8 mouse cellular contexts compared by ENCODE assay signal in the genomic region with DNA sequence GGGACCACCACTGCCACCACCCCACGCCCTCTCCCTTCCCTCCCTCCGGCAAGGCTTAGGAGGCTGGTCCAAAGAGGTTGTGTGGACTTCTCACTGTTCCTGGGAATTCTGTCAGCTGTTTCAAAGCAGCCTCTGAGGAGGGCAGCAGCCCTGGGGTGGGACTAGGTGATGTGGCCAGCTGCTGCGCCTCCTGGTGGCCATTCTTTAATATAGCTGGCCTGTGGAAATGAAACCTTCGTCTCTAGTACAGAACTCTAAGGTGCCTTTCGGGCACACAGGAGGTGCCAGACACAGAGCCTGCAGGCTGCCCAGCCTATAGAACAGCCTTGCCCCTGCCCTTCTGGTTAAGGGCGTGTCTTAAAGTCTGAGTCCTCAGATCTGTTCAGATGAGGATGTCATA. TPM values are rescaled to one million over a fixed set of nuclear protein-coding genes. Genes with fewer than 3 reads are reported as not detected.
DNase-seq lines count a peak whose midpoint lies in the region; ATAC-seq and TF ChIP-seq lines count a peak whose summit lies in the region.

No protein-coding gene starts in this region.

- H3K27me3 ChIP-seq in cerebellum, adult 2 months (ENCODE audit: control insufficient read depth, insufficient read depth, low read length) = 0 out of 2 replicates have a peak, but pooled peaks cover 1% of the 10 kb centered on the region
- H3K27me3 ChIP-seq in forebrain, embryonic 14.5 days (replicated peaks; ENCODE audit: control insufficient read depth, insufficient read depth, low read length) = no peaks in the 10 kb centered on the region
- H3K27me3 ChIP-seq in hindbrain, embryonic 14.5 days (ENCODE audit: control insufficient read depth, insufficient read depth, low read length) = no peaks in the 10 kb centered on the region
- H3K27me3 ChIP-seq in liver, embryonic 13.5 days = no peaks in the 10 kb centered on the region
- no peaks in the 10 kb centered on the region for H3K27me3 ChIP-seq in neural tube, embryonic 11.5 days (ENCODE audit: control insufficient read depth, insufficient read depth, low read length)

- TF ChIP-seq POLR2A in cerebellum, adult 2 months (IDR thresholded peaks at IDR 0.05; ENCODE audit: borderline replicate concordance, insufficient read depth, low read length) = no peak

- no peak overlapping the region for H3K4me3 ChIP-seq in cerebellum, adult 2 months (replicated peaks; ENCODE audit: insufficient read depth, low read depth, low read length)
- no peak overlapping the region for H3K4me3 ChIP-seq in forebrain, embryonic 14.5 days (ENCODE audit: low read depth, low read length)
- no peak overlapping the region for H3K4me3 ChIP-seq in hindbrain, embryonic 14.5 days (replicated peaks; ENCODE audit: low read length)
- H3K4me3 ChIP-seq in liver, embryonic 13.5 days (replicated peaks) = no peak overlapping the region
- no peak overlapping the region for H3K4me3 ChIP-seq in neural tube, embryonic 11.5 days (ENCODE audit: low read depth, low read length)

- no peaks in the 10 kb centered on the region for H3K4me1 ChIP-seq in cerebellum, adult 2 months (ENCODE audit: control insufficient read depth, insufficient read depth, low read length)
- H3K4me1 ChIP-seq in forebrain, embryonic 14.5 days (ENCODE audit: control insufficient read depth, insufficient read depth, low read length) = no peaks in the 10 kb centered on the region; the same call in 1 of the 2 replicates
- H3K4me1 ChIP-seq in hindbrain, embryonic 14.5 days (replicated peaks; ENCODE audit: control insufficient read depth, insufficient read depth, low read length) = 0 out of 2 replicates have a peak, but pooled peaks cover 2% of the 10 kb centered on the region
- peaks cover 18% of the 10 kb centered on the region for H3K4me1 ChIP-seq in liver, embryonic 13.5 days (replicated peaks)
- H3K4me1 ChIP-seq in neural tube, embryonic 11.5 days (ENCODE audit: control insufficient read depth, insufficient read depth, low read length) = 0 out of 2 replicates have a peak, but pooled peaks cover 2% of the 10 kb centered on the region

- no peak overlapping the region for H3K4me2 ChIP-seq in forebrain, embryonic 14.5 days (ENCODE audit: low read length)
- H3K4me2 ChIP-seq in hindbrain, embryonic 14.5 days (replicated peaks) = no peak overlapping the region
- H3K4me2 ChIP-seq in liver, embryonic 13.5 days = no peak overlapping the region
- no peak overlapping the region for H3K4me2 ChIP-seq in neural tube, embryonic 11.5 days (ENCODE audit: low read depth)

- 11% methylated on average over 6 of the region's 6 CpGs for WGBS in cerebellum, adult 2 months
- 17% methylated on average over 6 of the region's 6 CpGs for WGBS in forebrain, embryonic 14.5 days
- WGBS in hindbrain, embryonic 14.5 days = 24% methylated on average over 6 of the region's 6 CpGs
- WGBS in liver, embryonic 13.5 days (ENCODE audit: insufficient replicate concordance) = 21% methylated on average over 6 of the region's 6 CpGs
- 19% methylated on average over 6 of the region's 6 CpGs for WGBS in neural tube, embryonic 11.5 days

- DNase-seq in urinary bladder, postnatal 25 days (ENCODE audit: low spot score) = peak; percentile 43
- no peak for DNase-seq in urinary bladder, postnatal 10 days (ENCODE audit: low spot score)
- DNase-seq in cerebellum, adult 2 months = peak; percentile 29 to 35
- DNase-seq in forebrain, embryonic 14.5 days (ENCODE audit: low spot score) = peak; percentile 73
- DNase-seq in hindbrain, embryonic 14.5 days (ENCODE audit: low spot score) = peak; percentile 65
- no peak for DNase-seq in liver, embryonic 13.5 days
- peak; percentile 74 for DNase-seq in neural tube, embryonic 11.5 days (ENCODE audit: low spot score)
- no peak for DNase-seq in layer of hippocampus, adult 8-10 months (ENCODE audit: low spot score in 2 of 2)

- TF ChIP-seq CTCF in cerebellum, adult 2 months (IDR thresholded peaks at IDR 0.05; ENCODE audit: borderline replicate concordance, insufficient read depth, low read depth, low read length) = peak; percentile 76

- H3K36me3 ChIP-seq in forebrain, embryonic 14.5 days (ENCODE audit: control insufficient read depth, insufficient read depth, low read length) = peaks cover 34% of the 10 kb centered on the region
- H3K36me3 ChIP-seq in hindbrain, embryonic 14.5 days (replicated peaks; ENCODE audit: control insufficient read depth, insufficient read depth) = peaks cover 32% of the 10 kb centered on the region
- peaks cover 5% of the 10 kb centered on the region for H3K36me3 ChIP-seq in liver, embryonic 13.5 days
- H3K36me3 ChIP-seq in neural tube, embryonic 11.5 days (ENCODE audit: control insufficient read depth, insufficient read depth, low read length) = peaks cover 2% of the 10 kb centered on the region; the same call in 1 of the 2 replicates

- H3K27ac ChIP-seq in cerebellum, adult 2 months (ENCODE audit: insufficient read depth, low read length) = no peak overlapping the region
- no peak overlapping the region for H3K27ac ChIP-seq in forebrain, embryonic 14.5 days (ENCODE audit: low read depth, low read length)
- no peak overlapping the region for H3K27ac ChIP-seq in hindbrain, embryonic 14.5 days
- no peak overlapping the region for H3K27ac ChIP-seq in liver, embryonic 13.5 days
- H3K27ac ChIP-seq in neural tube, embryonic 11.5 days (ENCODE audit: low read depth, low read length) = no peak overlapping the region

- no peaks in the 10 kb centered on the region for H3K9me3 ChIP-seq in forebrain, embryonic 14.5 days (replicated peaks; ENCODE audit: control insufficient read depth, low read length)
- H3K9me3 ChIP-seq in hindbrain, embryonic 14.5 days (ENCODE audit: control insufficient read depth, low read length) = no peaks in the 10 kb centered on the region
- no peaks in the 10 kb centered on the region for H3K9me3 ChIP-seq in liver, embryonic 13.5 days (replicated peaks)
- no peaks in the 10 kb centered on the region for H3K9me3 ChIP-seq in neural tube, embryonic 11.5 days (ENCODE audit: control insufficient read depth, low read length)

- no peak overlapping the region for H3K9ac ChIP-seq in forebrain, embryonic 14.5 days (ENCODE audit: low read length)
- H3K9ac ChIP-seq in hindbrain, embryonic 14.5 days = no peak overlapping the region
- no peak overlapping the region for H3K9ac ChIP-seq in liver, embryonic 13.5 days
- H3K9ac ChIP-seq in neural tube, embryonic 11.5 days (ENCODE audit: low read length) = no peak overlapping the region

- peak; percentile 79 for ATAC-seq in forebrain, embryonic 14.5 days
- ATAC-seq in hindbrain, embryonic 14.5 days (ENCODE audit: low FRiP score) = peak; percentile 70; the same call in 1 of the 2 replicates
- ATAC-seq in liver, embryonic 13.5 days (ENCODE audit: low read depth) = 0 out of 2 replicates have a peak, but pooled peaks have one; percentile 12
- peak; percentile 61 for ATAC-seq in neural tube, embryonic 11.5 days (ENCODE audit: insufficient read depth, low FRiP score, low TSS enrichment)

RNA-seq across cellular contexts. Expression of gene Sec22c, which starts 25.7 kb away (rescaled TPM):
- 12.3 and 13.8 TPM in 2 replicates for polyA plus RNA-seq in cerebellum, adult 2 months (2012; rRNA removed)
- polyA plus RNA-seq in forebrain, embryonic 14.5 days (2014; fragmentation: Nextera tagmentation; extraction: Ambion mirVana) = 20.5 and 24.1 TPM in 2 replicates
- polyA plus RNA-seq in hindbrain, embryonic 14.5 days (2014; fragmentation: Nextera tagmentation; extraction: Ambion mirVana) = 21.6 and 26.5 TPM in 2 replicates
- polyA plus RNA-seq in liver, embryonic 13.5 days (2015; fragmentation: Nextera tagmentation; extraction: Ambion mirVana) = 3.7 and 3.9 TPM in 2 replicates
- 14.2 and 17.4 TPM in 2 replicates for polyA plus RNA-seq in neural tube, embryonic 11.5 days (2014; fragmentation: Nextera tagmentation; extraction: Ambion mirVana)
- total RNA-seq in layer of hippocampus, adult 8-10 months (2022) = 10 to 100 TPM; 22.7 to 34.7 (median 29.1) TPM

RNA-seq across cellular contexts. Expression of gene Ss18l2, which starts 30.6 kb away (rescaled TPM):
- polyA plus RNA-seq in cerebellum, adult 2 months (2012; rRNA removed) = 147 TPM in 2 replicates
- 149 and 186 TPM in 2 replicates for polyA plus RNA-seq in forebrain, embryonic 14.5 days (2014; fragmentation: Nextera tagmentation; extraction: Ambion mirVana)
- polyA plus RNA-seq in hindbrain, embryonic 14.5 days (2014; fragmentation: Nextera tagmentation; extraction: Ambion mirVana) = 171 and 213 TPM in 2 replicates
- 78.9 and 81.9 TPM in 2 replicates for polyA plus RNA-seq in liver, embryonic 13.5 days (2015; fragmentation: Nextera tagmentation; extraction: Ambion mirVana)
- 134 and 135 TPM in 2 replicates for polyA plus RNA-seq in neural tube, embryonic 11.5 days (2014; fragmentation: Nextera tagmentation; extraction: Ambion mirVana)
- 10 to 100 TPM; 64.8 to 73.8 (median 69.7) TPM for total RNA-seq in layer of hippocampus, adult 8-10 months (2022)

RNA-seq across cellular contexts. Expression of gene Vipr1, which starts 37.0 kb away (rescaled TPM):
- 5.2 and 9.3 TPM in 2 replicates for polyA plus RNA-seq in cerebellum, adult 2 months (2012; rRNA removed)
- polyA plus RNA-seq in forebrain, embryonic 14.5 days (2014; fragmentation: Nextera tagmentation; extraction: Ambion mirVana) = 0.38 and 0.46 TPM in 2 replicates
- polyA plus RNA-seq in hindbrain, embryonic 14.5 days (2014; fragmentation: Nextera tagmentation; extraction: Ambion mirVana) = 0.40 and 0.59 TPM in 2 replicates
- polyA plus RNA-seq in liver, embryonic 13.5 days (2015; fragmentation: Nextera tagmentation; extraction: Ambion mirVana) = 0.27 and 0.29 TPM in 2 replicates
- polyA plus RNA-seq in neural tube, embryonic 11.5 days (2014; fragmentation: Nextera tagmentation; extraction: Ambion mirVana) = 0.45 and 0.57 TPM in 2 replicates
- 10 to 100 TPM; 17.8 to 20.5 (median 18.4) TPM for total RNA-seq in layer of hippocampus, adult 8-10 months (2022)

RNA-seq across cellular contexts. Expression of gene Lyzl4, which starts 37.7 kb away (rescaled TPM):
- polyA plus RNA-seq in cerebellum, adult 2 months (2012; rRNA removed) = 0.38 and 0.63 TPM in 2 replicates
- polyA plus RNA-seq in forebrain, embryonic 14.5 days (2014; fragmentation: Nextera tagmentation; extraction: Ambion mirVana) = 0.18 TPM in 1 of 2 replicates, not detected in the other
- polyA plus RNA-seq in hindbrain, embryonic 14.5 days (2014; fragmentation: Nextera tagmentation; extraction: Ambion mirVana) = 0.22 and 0.32 TPM in 2 replicates
- 0.14 TPM in 1 of 2 replicates, not detected in the other for polyA plus RNA-seq in liver, embryonic 13.5 days (2015; fragmentation: Nextera tagmentation; extraction: Ambion mirVana)
- polyA plus RNA-seq in neural tube, embryonic 11.5 days (2014; fragmentation: Nextera tagmentation; extraction: Ambion mirVana) = not detected in 2 replicates
- 1 to 10 TPM in 3 of 4 experiments, under 1 TPM in 1; 0.80 to 4.4 (median 3.2) TPM for total RNA-seq in layer of hippocampus, adult 8-10 months (2022)

RNA-seq across cellular contexts. Expression of gene Nktr, which starts 39.4 kb away (rescaled TPM):
- polyA plus RNA-seq in cerebellum, adult 2 months (2012; rRNA removed) = 130 and 145 TPM in 2 replicates
- 41.5 and 53.0 TPM in 2 replicates for polyA plus RNA-seq in forebrain, embryonic 14.5 days (2014; fragmentation: Nextera tagmentation; extraction: Ambion mirVana)
- 56.2 and 64.1 TPM in 2 replicates for polyA plus RNA-seq in hindbrain, embryonic 14.5 days (2014; fragmentation: Nextera tagmentation; extraction: Ambion mirVana)
- 29.7 and 33.3 TPM in 2 replicates for polyA plus RNA-seq in liver, embryonic 13.5 days (2015; fragmentation: Nextera tagmentation; extraction: Ambion mirVana)
- 56.9 and 61.7 TPM in 2 replicates for polyA plus RNA-seq in neural tube, embryonic 11.5 days (2014; fragmentation: Nextera tagmentation; extraction: Ambion mirVana)
- total RNA-seq in layer of hippocampus, adult 8-10 months (2022) = 100 to 1,000 TPM in 3 of 4 experiments, 10 to 100 TPM in 1; 96.7 to 159 (median 122) TPM

Comparison
In these comparisons a context has a peak if more than half of its experiments do, and no peak if none do; other contexts are left out.
1. DNase-seq: peak in urinary bladder, postnatal 25 days (single experiment), cerebellum, adult 2 months (2 of 2), forebrain, embryonic 14.5 days (single experiment), hindbrain, embryonic 14.5 days (single experiment) and neural tube, embryonic 11.5 days (single experiment); none in urinary bladder, postnatal 10 days (single experiment), liver, embryonic 13.5 days (single experiment) and layer of hippocampus, adult 8-10 months (0 of 2).
2. ATAC-seq: peak in every context shown above with its lines; median percentile 79 in forebrain, embryonic 14.5 days; 70 in hindbrain, embryonic 14.5 days; 61 in neural tube, embryonic 11.5 days; 12 in liver, embryonic 13.5 days.